Mouse (Mus musculus): Measurements from ENCODE around the gene Cacnb3.

Gene Cacnb3

DNA sequence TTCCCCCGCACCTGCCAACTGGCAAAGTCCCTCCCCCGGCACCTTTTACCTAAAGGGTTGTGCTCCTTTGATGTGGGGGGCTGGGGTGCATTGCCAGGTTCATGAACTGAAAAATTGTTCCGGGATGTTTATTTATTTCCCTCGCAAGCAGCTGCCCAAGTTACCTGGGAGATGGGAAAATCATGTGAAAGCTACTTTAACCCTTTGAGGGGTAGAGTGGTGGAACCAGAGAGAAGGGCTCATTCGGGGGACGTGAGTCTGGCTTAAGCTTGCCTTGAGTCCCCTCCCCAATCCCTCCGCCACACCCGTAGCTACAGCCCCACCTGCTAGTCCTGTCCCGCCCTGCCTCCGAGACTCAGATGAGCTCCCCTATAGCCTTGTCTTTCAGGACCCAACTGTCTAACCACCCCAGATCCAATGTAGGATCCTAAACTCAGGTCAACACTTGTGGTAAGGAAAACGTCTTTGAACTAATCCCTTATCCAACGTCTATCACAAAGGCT, 20.5 kb upstream of the Cacnb3 start:
- DNase-seq: no peak

DNA sequence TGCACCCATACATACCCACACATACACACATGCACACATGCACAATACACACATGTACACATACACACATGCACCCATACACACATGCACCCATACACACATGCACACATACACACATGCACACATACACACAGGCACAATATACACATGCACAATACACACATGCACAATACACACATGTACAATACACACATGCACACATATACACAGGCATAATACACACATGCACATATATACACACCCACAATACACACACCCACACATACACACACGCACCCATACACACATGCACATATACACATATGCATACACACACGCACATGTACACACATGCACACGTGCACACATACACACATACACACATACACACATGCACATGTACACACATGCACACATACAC, 18.4 kb upstream of the Cacnb3 start:
- no peak for DNase-seq

DNA sequence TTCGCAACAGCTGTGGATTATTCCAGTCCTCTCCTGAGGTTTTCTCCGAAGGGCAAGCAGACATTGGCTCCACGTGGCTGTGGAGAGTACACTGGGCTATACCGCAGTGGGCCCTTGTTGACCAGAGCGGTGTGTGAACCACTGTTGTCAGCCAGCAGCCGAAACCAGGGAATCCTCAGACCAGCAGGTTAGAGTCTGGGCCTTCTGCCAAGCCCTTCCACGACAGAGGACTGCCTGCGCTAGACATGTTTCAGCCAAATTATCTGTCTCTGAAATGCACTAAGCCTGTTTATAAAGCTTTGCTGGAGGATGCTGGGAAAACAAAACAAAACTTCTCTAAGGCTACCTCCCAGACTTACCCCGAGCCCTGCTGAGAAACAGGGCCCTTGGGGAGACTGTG, 16.1 kb upstream of the Cacnb3 start:
- no peak for DNase-seq

DNA sequence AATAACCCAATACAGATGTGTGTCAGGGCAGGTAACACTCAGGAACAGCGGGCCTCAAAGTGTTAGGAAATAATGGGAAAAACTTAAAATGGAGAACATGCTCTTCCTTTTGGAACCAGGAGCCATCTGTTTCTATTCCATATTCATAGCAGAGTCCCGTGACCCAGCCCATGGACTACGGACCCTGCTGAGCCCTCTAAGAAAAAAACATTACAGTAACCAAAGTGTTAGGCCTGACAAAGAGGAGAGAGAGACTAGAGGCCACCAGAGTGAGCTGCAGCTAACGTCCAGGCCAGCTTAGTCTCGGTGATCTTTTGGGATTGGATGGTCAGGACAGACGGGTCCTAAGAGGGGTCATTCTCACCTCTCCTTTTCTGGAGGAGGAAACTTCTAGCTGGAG, 15.7 kb upstream of the Cacnb3 start:
- no peak for DNase-seq

DNA sequence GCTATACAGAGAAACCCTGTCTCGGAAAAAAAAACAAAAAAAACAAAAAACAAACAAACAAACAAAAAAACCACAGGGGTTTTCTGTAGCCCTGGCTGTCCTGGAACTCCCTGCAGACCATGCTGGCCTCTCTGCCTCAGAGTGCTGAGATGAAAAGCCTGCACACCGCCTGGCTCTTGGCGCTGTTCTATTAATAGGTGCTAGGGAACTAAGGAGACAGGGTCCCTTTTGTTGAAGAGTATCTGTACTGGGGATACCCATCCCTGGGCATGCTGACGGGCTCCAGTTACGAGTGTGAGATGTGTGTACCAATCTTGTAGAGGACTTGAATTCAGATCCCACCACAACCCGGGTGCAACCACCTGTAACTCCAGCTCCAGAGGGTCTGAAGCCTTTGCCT, 14.9 kb upstream of the Cacnb3 start:
- no peak for DNase-seq

DNA sequence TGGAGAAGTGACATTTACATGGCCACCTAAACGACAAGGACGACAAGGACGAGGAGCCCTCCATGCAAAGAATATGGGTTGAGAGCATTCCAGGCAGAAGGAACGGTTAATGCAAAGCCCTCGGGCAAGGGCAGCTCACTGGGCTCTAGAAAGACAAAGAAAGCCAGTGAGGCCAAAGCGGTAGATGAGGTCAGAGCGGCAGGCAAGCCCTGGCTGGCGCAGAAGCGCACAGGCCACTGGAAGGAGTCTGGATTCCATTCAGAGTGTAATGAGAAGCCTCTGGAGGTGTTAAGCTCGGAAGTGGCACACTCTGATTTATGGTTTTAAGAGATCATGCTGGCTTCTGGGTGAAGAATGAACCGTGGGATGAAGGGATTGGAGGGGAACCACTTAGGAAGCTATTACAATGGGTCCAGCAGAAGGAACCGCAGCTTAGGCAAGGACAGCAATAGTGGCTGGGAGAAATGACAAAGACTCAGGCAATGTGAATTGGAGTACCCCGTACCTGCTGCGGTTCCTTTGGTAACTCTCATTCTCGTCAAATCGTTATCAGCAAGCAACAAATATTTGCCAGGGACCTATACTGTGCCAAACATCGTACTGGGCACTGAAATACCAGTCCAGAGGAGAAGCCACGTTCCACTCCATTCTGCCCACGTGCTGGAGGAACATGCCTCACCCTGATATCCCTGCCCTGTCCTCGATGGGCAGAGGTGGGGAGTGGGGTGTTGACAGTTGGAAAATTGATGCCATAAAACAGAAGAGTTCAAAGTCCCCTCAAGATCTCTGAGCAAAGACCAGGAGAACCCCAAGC, 14.1 kb upstream of the Cacnb3 start:
- no peak for DNase-seq

DNA sequence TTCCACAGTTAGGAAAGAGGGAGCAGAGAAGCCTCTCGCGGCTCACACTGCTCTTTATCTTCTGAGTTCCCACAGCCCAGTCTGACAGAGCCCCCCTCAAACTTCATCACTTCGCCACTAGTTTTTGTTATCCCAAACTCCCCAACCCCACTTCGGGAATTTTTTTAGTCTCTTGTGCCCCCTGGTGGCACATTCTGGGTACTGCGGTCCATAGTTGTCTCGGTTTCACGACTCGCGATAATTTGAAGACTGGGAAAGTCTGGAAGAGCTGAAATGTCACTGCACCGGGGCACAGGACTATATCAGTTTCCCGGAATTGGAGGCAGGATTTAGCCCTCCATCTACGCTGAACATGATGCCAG, 13.5 kb upstream of the Cacnb3 start:
- peak; percentile 83 for DNase-seq

DNA sequence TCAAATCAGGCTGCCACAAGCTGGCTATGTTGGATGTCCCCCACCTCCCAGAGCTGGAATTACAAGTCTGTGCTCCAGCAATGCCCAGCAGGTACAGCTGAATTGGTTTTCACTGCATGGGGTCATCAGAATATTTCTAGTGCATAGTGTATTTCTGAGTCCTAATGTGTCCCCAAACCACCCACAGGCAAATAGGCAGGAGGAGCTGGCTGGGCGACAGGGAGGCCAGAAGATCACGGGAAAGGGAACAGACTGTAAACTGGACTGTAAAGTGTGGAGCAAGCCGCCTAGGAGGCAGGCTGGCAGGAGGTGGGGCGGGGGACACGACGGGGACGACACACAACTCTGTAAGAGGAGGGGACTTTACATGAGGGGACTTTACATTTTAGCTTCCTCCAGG, 8.4 kb upstream of the Cacnb3 start:
- DNase-seq: no peak

DNA sequence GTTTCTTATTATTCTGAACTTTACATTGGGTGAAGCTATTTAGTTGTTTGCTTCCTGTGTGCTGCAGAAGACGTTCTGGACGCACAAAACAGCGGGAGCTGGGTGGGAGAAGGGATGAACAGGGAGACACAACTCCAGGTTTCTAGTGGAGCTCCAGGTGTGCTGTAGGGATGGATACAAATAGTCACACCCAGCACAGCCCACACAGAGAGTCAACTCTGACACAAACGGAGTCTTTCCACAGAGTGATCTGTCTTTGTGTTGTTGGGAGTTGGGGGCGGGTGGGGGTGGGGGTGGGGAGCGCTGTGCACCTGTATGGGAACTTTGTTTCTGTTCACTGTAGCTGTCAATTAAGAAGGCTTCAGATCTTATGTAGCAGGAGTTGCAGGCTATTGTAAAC, 7.9 kb upstream of the Cacnb3 start:
- no peak for DNase-seq

DNA sequence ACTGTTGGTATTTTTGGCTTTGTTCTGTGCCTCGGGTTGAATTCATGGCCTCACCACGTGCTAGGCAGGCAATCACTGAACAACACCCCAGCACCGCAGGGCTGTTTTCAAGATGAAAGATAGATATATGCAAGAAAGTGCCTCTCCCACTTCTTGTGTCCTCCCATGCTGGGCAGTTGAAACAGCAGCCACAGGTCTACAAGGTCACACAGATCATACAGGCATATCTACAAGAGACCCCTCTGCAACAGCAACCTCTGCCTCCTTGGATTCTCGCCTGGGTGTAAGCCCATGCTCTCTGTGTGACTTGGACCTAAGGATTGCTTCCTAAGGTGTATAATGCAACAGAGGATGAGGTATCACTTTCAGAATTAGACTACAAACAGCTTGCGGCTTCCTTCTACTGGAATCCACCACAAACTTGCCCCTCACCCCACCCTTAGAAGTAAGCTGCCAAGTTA, 7.2 kb upstream of the Cacnb3 start:
- no peak for DNase-seq

DNA sequence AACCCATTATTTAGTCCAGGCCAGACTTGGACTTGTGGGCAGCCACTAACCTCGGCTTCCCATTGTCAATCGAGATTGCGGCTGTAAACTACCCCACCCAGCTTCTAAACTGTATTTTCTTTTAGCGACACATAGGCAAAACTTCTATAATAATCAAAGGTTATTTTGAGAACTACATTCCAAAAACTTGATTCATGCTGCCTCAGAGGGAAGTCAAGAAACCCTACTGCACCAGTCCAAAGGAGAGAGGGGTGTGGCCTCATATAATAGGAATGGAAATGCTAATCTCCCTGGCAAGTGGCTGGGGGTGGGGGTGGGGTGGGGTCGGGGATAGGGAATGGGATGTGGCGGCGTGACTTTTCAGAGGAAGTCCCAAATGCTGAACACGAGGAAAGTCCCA, 4.6 kb upstream of the Cacnb3 start:
- no peak for DNase-seq

DNA sequence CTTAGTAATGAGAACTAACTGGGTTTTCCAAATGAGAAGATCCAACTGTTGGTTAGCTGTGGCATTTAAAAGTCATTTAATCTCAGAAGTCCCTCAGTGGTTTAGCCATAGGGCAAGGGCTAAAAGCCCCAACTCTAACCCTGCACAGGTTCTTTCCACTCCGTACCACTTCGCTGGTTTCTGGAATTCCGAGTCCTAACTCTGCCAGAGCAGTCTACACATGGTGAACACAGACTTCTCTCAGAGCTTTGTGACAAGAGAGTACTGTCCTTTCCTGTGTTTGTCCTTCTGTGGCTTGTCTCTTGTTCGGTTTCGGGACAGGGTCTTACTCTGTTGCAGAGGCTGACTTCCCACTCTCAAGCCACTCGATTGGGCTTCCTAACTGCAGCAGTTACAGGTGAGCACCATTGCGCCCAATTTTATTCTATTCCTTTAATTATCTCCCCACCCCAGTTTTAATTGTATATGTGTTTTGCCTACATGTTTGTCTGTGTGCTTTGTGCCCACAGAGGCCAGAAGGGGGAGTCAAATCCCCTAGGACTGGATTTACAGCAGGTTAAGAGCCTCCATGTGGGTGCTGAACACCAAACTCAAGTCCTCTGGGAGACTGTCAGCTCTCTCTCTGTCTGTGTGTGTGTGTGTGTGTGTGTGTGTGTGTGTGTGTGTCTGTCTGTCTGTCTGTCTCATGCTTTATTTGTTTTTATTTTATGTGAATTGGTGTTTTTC, 4.0 kb upstream of the Cacnb3 start:
- DNase-seq: no peak

DNA sequence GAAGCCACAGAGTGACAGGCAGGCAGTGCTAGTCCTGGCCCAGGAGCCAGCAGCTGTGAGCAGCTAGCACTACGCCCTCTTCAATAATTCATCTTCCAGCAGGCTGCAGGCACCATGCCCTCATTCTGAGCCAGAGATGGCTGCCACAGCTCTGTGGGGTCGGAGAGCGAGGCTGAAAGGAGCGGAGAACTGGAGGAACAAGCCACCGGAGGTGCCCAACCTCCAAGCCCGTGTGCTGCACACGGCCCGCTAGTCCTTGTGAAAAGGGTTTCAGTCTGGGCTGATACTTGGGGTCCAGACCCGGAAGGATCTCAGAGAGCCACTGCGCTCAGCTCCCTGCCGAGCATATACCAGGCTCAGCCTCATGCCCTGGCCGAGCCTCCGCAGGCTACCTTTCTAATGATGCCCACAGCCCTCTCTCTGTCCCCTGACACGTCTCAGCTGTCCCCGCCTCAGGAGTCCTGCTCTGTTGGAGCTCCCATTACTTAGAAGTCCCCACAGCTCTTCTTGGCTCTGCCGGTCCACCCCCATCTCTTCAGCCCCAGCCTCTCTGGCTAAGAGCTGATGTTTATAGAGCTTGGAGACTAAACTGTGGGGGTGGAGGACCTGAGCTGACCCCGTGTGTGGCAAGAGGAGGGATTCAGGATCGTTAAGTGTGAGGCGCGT, 1.9 kb upstream of the Cacnb3 start:
- no peak for DNase-seq

DNA sequence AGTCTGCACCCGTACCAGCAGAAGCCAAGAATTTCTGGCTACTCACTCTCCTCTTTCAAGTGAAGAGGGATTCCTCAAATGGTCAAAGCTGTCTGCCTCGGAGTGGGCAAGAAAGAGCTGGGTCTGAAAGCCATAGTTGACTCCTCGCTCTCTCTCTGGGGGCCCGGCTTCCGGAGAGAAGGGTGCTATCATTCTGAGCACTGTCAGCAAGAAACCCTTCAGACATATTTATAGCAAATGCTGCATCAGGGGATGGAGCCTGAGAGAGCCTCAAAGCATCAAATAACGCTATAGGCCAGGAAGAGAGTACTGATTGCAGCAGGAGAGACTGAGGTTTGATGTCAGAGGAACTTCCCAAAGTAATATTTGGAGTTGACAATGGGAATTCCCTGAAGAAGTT, 1.2 kb upstream of the Cacnb3 start:
- DNase-seq: no peak

DNA sequence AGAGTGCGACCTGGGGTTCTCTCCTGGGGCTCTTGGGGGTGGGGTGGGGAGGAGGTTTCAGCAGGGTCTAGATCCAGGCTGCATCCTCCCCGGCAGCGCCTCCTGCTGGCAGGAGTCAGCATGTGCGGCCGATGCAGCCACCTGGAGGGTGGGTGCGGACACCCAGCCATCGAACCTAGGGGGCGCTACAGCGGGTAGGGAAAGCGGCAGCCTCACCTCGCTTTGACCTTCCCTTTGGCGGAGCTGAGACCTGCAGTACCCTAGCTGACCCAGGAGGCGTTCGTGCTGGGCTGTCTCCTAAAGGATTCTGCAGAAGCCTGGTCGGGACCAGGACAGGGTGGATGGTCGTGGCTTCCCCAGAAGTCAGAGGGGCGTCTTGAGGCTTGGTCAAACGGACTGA, 853 bp downstream of the Cacnb3 start:
- peak; percentile 71 for DNase-seq

DNA sequence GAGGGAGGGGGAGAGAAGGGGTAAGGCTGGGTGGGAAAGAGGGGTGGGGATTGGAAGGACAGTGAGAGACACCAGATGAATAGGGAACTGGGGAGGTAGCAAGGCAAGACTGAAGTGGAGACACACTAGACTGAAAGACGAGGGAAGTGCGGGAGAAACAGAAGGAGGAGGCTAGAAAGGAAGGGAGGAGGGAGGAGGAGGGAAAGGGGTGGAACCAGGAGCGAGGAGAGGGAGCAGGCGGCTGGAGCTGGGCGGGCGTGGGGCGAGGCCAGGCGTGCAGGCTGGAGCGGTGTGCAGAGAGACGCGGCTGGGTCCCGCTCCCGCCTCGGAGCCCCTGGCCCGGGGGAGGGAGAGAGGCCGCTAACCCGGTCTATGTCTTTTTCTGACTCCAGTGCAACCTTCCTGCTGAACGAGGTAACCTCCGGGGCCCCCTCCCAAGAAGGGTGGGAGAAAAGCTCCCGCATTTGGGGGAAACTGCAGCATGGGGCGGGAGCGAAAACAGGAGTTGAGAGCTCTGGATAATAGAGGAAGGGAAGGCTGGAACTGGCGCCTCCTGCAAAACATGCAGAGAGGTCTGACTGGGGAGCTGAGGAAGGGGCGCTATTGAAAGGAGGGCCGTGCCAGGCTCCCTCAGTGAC, 1.6 kb downstream of the Cacnb3 start:
- DNase-seq: no peak

DNA sequence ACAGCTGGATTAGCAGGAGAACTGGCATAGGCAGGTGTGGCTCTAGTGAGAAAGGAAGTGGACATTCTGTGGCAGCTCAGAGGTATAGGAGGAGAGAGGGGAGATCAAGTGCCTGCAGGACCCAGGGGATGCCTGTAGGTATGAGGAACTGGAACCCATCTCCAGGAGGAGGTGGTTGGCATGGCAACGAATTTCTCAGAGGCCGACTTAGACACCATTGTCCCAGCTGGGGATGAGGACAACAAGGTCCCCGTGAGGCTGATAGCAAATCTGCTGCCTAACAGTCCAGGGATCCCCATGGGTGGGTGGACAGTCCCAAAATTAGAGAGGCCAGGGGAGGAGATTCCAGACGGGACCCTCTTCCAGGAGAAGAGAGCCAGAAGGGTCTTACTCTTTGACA, 2.3 kb downstream of the Cacnb3 start:
- no peak for DNase-seq

DNA sequence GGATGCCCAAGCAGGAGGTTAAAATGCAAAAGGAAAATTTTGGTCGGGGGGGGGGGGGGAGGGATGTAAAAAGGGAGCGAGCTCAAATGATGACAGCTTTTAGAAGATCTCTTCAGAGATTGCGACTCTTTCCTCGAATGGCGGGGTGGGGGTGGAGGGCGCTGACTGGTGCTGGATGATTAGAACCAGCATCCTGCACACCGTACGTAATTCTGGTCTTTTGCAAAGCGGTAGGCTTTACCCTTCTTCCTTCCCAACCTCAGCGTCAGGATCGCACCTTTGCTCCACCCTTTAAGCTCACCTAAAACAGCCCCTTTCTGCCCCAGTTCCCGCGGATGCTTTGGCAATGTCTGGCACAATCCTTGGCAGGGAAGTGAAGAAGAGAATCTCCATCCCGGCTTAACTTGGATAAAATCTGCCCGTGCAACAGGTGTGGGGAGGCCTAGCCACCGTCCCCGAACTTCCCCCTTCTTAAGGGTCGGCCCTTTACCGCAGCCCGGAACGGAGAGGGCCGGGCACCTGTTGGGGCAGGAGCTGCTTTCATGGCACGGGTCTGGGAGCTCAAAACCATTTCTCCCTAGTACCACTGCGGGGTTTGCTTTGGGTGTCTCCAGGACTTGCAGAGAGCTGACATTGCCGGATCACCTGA, 3.3 kb downstream of the Cacnb3 start:
- DNase-seq: peak; percentile 36

DNA sequence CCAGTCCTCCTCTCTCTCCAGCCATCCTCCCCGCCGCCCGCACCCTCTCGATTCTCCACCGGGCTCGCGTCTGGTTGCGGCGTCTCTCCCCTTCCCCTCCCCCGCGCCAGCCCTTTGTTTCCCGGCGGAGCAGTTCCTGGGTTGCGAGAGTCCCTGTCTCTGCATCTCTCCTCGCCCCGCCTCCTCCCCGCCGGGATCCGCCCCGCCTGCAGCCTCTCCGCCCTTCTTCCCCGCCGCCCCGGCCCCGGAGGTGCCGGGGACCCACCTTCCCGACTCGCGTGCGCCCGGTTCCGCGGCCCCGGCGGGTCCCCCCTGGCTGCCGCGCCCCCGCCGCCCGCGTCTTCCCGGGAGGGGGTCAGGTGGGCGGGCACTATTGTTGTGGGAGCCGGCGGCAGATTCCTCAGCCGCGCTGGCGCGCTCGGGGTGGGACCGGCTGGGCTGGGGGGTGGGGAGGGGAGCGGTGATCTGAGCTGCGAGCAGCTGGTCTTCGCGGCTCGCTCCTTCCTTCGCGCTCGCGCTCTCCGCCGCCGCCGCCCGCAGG, 4.0 kb downstream of the Cacnb3 start:
- peak; percentile 75 for DNase-seq

DNA sequence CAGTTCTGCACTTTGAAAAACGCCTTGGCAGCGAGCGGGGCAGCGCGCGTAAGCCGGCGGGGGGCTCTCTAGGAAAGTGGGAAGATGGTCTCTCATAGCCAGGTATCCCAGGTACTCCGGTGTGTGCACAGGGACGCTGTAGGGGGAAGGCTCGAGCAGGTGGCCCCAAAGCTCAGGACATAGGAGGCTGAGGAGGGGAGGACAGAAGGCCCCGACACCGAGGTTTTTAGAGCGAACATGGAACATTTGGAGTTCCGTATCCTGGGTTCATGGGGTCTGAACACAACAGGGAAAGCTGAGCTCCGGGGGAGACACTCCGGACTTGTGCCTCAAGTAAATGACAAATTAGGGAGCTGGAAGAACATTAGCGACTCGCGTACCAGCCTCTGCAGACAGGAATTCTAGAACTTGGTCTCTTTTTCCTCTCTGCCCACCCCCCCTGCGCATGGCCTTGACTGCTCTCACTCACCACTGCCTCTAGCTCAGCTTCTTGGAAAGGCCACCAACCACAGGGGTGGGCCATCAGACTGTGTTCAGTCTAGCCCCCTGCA, 4.7 kb downstream of the Cacnb3 start:
- DNase-seq: no peak

DNA sequence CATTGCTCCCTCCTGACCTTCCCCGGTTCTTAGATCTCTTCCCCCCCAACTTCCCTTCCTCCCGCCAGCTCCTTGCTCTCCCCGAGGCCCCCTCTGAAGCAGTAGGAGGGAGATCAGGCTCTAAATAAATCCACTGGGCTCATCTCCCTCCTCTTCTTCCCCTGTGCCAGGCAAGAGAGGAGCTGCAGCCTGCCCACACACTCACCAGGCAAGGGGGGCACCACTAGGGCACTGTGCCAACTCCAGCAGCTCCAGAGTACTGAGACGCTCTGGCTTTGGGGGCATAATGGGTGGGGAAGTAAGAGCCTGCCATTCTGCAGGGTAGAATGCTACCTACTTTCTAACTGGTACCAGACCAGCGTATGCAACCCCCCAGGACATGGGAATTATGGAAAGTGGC, 5.9 kb downstream of the Cacnb3 start:
- no peak for DNase-seq

DNA sequence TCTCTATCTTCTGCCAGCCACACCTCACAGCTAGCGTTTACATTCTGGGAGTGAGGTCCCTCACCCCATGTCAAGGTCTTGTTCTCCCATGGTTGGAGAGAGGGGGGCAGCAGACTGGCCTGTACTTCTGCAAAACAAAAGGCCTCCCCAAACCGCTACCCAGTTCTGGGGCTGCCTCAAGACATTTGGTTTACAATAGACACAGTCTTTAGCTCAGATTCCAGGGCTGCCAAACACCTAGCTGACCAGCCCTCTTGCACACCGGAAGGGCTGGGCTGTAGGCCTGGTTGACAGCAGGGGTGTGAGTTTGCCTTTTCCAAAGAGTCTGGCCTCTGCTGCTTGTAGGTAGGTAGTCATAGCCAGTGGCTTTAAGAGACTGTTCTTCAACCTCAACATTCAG, 6.5 kb downstream of the Cacnb3 start:
- no peak for DNase-seq
